Mouse (Mus musculus) CH12.LX (cell line): Measurements from ENCODE around the gene Il27ra.

Experiments used
- CTCF ChIP-seq, 2 experiments: IDR thresholded peaks in 1 of 2; conservative IDR thresholded peaks in 1 of 2; 2 replicates each; pipeline ENCODE4 v1.5.1; 2011 to 2012; ENCODE audit warnings: low read depth in 2 of 2, low read length in 2 of 2, improper control_type of control experiment in 1 of 2, inconsistent platforms in 1 of 2, mild to moderate bottlenecking in 1 of 2, moderate library complexity in 1 of 2
- HCFC1 ChIP-seq: IDR thresholded peaks from 2 replicates; pipeline ENCODE4 v1.6.1; 2012; ENCODE audit warnings: low read depth, mild to moderate bottlenecking, inconsistent platforms, low read length, improper control_type of control experiment
- MAZ ChIP-seq: IDR thresholded peaks from 2 replicates; pipeline ENCODE4 v1.6.1; 2012; ENCODE audit warnings: low read depth, mild to moderate bottlenecking, inconsistent platforms, low read length, improper control_type of control experiment, moderate library complexity
- MXI1 ChIP-seq: IDR thresholded peaks from 2 replicates; pipeline ENCODE4 v1.6.1; 2011; ENCODE audit warnings: mild to moderate bottlenecking, low read depth, low read length, improper control_type of control experiment
- POLR2A ChIP-seq: IDR thresholded peaks from 2 replicates; pipeline ENCODE4 v1.6.1; 2011; ENCODE audit warnings: low read depth, mild to moderate bottlenecking, improper control_type of control experiment, low read length
- SMC3 ChIP-seq: IDR thresholded peaks from 2 replicates; pipeline ENCODE4 v1.6.1; 2011; ENCODE audit warnings: low read depth, low read length, improper control_type of control experiment
- ZKSCAN1 ChIP-seq: IDR thresholded peaks from 2 replicates; pipeline ENCODE4 v1.6.1; 2012; ENCODE audit warnings: low read depth, inconsistent platforms, low read length, improper control_type of control experiment, borderline replicate concordance

DNA sequence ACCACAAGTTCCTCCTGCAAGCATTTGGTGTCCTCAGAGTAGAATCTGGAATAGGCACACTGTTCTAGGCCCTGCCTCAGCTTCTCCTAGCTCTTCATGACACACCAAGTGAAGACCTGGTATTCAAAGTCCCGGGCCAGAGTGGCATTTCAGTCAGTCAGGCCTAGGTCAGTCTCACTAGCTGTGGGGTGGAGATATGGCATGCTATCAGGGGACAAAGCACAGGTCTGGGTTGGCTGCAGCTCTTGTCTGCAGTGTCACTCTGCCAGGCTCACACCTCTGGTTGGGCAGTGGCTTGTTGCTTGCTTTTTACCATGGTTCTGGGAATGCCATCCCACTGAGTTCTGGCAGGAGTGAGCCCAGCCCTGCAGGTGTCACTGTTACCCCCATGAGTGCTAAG is 34.0 kb upstream of the Il27ra start:
- no peak for TF ChIP-seq POLR2A
- no peak for TF ChIP-seq CTCF (conservative IDR thresholded peaks at IDR 0.05 in 1 of 2, IDR thresholded peaks at IDR 0.05 in 1 of 2; ENCODE audit: low read depth in 2 of 2, low read length in 2 of 2)
- no peak for TF ChIP-seq SMC3
- no peak for TF ChIP-seq HCFC1
- no peak for TF ChIP-seq MXI1
- TF ChIP-seq MAZ = no peak
- no peak for TF ChIP-seq ZKSCAN1
